Mouse (Mus musculus): ENCODE measurements around the gene Eif2b3. TPM values are rescaled to one million over a fixed set of nuclear protein-coding genes. Genes with fewer than 3 reads are reported as not detected.
A peak's percentile ranks its signal among the peaks of the same experiment; 100 is the strongest.

Gene Eif2b3
- polyA plus RNA-seq, 1 experiment from 2014 or later, result 46.2 TPM

DNA sequence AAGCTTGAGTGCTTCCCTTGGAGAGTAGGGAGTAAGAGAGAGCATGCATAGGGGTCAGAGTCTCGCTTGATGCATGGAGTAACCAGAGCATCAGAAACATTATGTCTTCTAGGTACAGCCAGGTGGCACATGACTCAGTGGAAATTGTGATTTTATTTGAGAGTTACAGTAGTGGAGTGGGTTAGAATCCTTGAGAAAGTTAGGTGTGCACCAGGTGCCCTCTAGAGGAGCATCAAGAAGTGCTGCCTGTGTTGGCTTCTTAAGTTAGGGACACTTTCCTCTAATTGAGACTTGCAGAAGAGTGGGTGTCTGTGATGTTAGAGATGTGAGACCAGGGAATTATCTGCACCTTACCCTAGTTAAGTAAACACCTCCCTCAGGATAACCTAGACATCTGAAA is 11.9 kb downstream of the Eif2b3 start:
- WGBS, result 89% methylated on average over 1 of the region's 1 CpGs

DNA sequence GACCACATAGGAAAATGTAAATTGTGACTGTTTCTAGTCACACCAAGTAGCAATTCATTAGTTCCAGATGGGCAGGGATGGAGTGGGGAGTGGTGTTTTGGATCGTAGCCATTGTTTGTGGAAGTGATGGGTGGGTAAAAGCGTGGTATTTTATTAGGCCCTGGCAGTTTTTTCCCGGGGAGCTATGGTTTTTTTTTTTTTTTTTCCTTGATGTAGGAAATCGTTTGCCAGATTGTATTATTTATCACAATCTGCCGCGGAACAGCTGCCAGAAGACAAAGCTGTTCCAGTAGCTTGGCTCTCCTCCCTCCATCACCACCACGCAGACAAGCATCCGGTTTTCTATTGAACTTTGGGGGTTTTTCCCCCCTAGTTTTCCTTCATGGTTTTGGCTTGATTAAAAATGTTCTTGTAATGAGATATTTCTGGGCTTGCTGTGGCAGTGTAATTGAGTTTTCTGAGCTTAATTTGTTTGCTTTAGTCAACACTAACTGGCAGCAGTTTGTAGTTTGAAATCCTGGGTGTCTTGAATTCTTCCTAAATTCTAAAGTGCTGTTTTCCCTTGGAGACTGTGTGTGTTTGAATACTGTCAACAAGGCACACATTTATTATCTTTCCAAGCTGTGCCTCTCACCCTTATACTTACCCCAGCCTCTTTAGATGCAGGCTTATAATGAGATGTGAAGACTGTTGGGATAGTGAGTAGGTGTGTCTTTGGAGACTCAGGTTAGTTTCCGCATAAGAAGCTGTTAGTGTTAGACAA is 20.9 kb downstream of the Eif2b3 start:
- Histone ChIP-seq H3K4me3 (no peak overlapping the region), H3K9me3 (no peaks in the 10 kb centered on the region), H3K9ac (no peak overlapping the region), H3K4me1 (peaks cover 21% of the 10 kb centered on the region), H3K4me2 (0 out of 2 replicates have a peak overlapping the region, but pooled peaks have one; percentile 5), H3K36me3 (replicated peaks) (no peaks in the 10 kb centered on the region), H3K27ac (peak overlapping the region; percentile 67), H3K27me3 (replicated peaks) (no peaks in the 10 kb centered on the region)
- 23% methylated on average over 9 of the region's 9 CpGs for WGBS
- ATAC-seq (replicated peaks), result no peak

More for the DNA sequence above, 11.9 kb downstream of the Eif2b3 start:
- ATAC-seq (replicated peaks), result no peak
- Histone ChIP-seq H3K4me1 (no peaks in the 10 kb centered on the region), H3K27ac (no peak overlapping the region), H3K9ac (no peak overlapping the region), H3K9me3 (no peaks in the 10 kb centered on the region), H3K4me3 (no peak overlapping the region), H3K36me3 (replicated peaks) (no peaks in the 10 kb centered on the region; the same call in 1 of the 2 replicates), H3K4me2 (no peak overlapping the region), H3K27me3 (replicated peaks) (no peaks in the 10 kb centered on the region)

DNA sequence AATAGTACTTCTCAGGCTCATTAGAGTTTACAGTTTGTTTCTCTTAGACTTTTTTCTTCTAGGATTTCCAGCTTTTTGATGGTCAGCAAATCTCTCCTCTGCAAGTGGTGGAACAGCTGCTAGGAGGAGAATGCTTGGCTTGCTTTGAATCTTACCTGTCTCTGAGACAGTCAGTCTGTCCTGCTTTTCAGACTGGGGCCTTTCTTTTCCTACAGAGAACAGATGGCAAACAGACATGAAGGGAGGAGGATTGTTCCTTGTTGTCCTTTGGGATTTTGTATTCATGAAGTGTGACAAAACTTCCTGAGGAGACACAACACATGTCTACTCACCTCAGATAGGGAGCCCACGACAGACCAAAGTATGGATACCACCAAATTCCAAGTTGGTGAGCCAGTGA is 21.6 kb downstream of the Eif2b3 start:
- H3K4me2 ChIP-seq, result no peak overlapping the region
- H3K27ac ChIP-seq, result 0 out of 2 replicates have a peak overlapping the region, but pooled peaks have one; percentile 67
- ATAC-seq (replicated peaks), result no peak
- peaks cover 21% of the 10 kb centered on the region for H3K4me1 ChIP-seq
- 61% methylated on average over 1 of the region's 1 CpGs for WGBS
- H3K4me3 ChIP-seq, result no peak overlapping the region
- no peak overlapping the region for H3K9ac ChIP-seq
- no peaks in the 10 kb centered on the region for H3K9me3 ChIP-seq
- no peaks in the 10 kb centered on the region for H3K36me3 ChIP-seq (replicated peaks)
- H3K27me3 ChIP-seq (replicated peaks), result no peaks in the 10 kb centered on the region

DNA sequence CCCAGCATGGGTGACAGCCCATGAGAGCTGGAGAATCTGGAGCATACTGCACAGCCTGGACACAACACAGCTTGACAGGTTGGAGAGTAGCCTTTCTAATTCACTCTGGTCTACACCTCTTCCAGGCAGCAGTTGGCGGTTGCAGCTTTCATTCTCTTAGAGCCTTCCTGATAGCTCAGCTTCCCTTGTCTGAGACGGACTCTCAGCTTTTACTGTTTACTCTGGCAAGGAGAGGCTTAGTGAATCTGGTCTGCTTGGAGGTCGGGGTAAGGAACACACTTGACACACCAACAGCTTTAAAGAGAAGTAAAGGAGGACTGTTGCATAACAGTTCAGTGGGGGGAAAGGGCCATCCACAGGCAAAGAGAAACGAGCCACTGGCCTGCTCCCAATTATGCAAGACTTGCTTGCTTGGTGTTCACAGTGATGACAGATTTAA is 22.1 kb downstream of the Eif2b3 start:
- Histone ChIP-seq H3K9ac (no peak overlapping the region), H3K4me2 (no peak overlapping the region), H3K36me3 (replicated peaks) (no peaks in the 10 kb centered on the region), H3K27ac (0 out of 2 replicates have a peak overlapping the region, but pooled peaks have one; percentile 6), H3K4me1 (peaks cover 21% of the 10 kb centered on the region), H3K4me3 (no peak overlapping the region), H3K27me3 (replicated peaks) (no peaks in the 10 kb centered on the region), H3K9me3 (no peaks in the 10 kb centered on the region)
- WGBS, result 59% methylated on average over 4 of the region's 4 CpGs
- ATAC-seq (replicated peaks), result no peak

DNA sequence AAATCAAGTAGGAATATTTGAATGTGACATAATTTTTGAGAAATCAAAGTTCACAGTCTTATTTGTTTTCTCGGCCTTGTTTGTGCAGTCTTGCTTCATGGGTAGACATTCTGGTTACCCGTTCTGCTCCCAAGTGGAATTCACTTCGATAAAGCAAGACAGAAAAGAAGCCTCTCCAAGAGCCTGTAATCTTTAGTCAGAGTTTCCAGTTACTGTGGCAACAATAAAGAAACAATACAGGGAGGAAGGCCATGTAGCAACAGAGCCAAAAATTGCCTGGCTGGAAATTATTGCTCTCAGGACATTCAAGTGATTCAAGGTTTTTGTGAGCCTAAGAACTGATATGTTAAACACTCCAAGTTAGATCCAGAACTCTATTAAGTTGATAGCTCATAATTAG is 29.6 kb downstream of the Eif2b3 start:
- Histone ChIP-seq H3K9me3 (no peaks in the 10 kb centered on the region), H3K4me3 (no peak overlapping the region), H3K4me2 (no peak overlapping the region), H3K9ac (no peak overlapping the region), H3K27ac (no peak overlapping the region), H3K4me1 (no peaks in the 10 kb centered on the region), H3K27me3 (replicated peaks) (no peaks in the 10 kb centered on the region), H3K36me3 (replicated peaks) (no peaks in the 10 kb centered on the region)
- 64% methylated on average over 3 of the region's 3 CpGs for WGBS
- no peak for ATAC-seq (replicated peaks)

DNA sequence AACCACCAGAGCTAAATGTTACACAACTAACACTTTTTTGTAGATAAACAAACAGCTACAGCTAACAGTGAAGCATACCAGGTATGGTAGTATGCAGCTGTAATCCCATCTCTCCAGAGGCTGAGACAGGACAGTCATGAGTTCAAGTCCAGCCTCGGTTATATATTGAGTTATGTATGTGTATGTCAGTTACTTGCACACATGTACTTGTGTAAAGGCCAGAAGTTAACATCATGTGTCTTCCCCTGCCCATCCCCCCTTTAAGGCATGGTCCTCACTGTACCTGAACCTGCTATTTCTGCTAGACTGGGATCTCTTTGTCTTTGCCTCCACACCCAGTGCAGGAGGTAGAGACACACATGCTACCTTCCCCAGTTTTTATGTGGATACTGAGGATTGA is 30.3 kb downstream of the Eif2b3 start:
- 92% methylated on average over 1 of the region's 1 CpGs for WGBS
- Histone ChIP-seq H3K9me3 (no peaks in the 10 kb centered on the region), H3K9ac (no peak overlapping the region), H3K4me1 (no peaks in the 10 kb centered on the region), H3K36me3 (replicated peaks) (no peaks in the 10 kb centered on the region), H3K4me2 (no peak overlapping the region), H3K27ac (no peak overlapping the region), H3K4me3 (no peak overlapping the region), H3K27me3 (replicated peaks) (no peaks in the 10 kb centered on the region)
- no peak for ATAC-seq (replicated peaks)

DNA sequence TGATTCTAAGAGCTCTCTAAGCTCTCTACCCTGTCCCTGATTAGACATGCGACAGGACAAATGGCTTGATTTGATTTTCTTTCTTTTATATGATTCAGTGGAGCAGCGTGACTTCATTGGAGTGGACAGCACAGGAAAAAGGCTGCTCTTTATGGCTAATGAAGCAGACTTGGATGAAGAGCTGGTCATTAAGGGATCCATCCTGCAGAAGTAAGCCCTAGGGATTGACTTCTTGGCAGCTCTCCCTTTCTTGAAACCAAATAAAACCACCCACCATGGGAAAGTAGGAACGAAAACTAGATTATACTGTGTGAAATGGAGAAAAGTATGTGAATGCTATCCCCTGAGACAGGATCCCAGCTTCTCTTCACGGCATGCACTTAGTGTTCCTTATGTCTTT is 33.4 kb downstream of the Eif2b3 start:
- Histone ChIP-seq H3K27ac (no peak overlapping the region), H3K27me3 (replicated peaks) (no peaks in the 10 kb centered on the region), H3K36me3 (replicated peaks) (no peaks in the 10 kb centered on the region), H3K9ac (no peak overlapping the region), H3K4me1 (no peaks in the 10 kb centered on the region), H3K9me3 (no peaks in the 10 kb centered on the region), H3K4me3 (no peak overlapping the region), H3K4me2 (no peak overlapping the region)
- ATAC-seq (replicated peaks), result no peak
- 73% methylated on average over 4 of the region's 4 CpGs for WGBS

DNA sequence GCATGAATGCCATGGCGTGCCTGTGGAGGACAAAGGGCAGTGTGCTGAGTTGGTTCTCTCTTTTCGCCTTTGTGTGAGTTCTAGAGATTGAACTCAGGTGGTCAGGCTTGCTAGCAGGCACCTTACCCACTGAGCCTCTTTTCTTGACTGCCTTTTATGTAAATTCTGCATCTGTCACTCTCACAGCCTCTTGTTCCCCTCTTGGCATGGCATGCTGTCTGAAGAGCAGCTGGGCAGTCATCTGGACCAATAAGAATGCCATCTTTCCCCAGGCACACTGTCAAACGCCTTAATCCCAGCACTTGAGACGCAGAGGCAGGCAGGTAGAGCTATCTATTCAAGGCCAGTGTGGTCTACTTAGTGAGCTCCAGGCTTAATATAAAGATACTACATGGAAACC is 34.8 kb downstream of the Eif2b3 start:
- ATAC-seq (replicated peaks), result no peak
- no peak overlapping the region for H3K4me3 ChIP-seq
- no peaks in the 10 kb centered on the region for H3K9me3 ChIP-seq
- H3K27ac ChIP-seq, result 0 out of 2 replicates have a peak overlapping the region, but pooled peaks have one; percentile 6
- H3K36me3 ChIP-seq (replicated peaks), result no peaks in the 10 kb centered on the region
- no peak overlapping the region for H3K4me2 ChIP-seq
- 0 out of 2 replicates have a peak, but pooled peaks cover 2% of the 10 kb centered on the region for H3K27me3 ChIP-seq (replicated peaks)
- H3K4me1 ChIP-seq, result no peaks in the 10 kb centered on the region
- H3K9ac ChIP-seq, result no peak overlapping the region
- WGBS, result 57% methylated on average over 4 of the region's 4 CpGs

DNA sequence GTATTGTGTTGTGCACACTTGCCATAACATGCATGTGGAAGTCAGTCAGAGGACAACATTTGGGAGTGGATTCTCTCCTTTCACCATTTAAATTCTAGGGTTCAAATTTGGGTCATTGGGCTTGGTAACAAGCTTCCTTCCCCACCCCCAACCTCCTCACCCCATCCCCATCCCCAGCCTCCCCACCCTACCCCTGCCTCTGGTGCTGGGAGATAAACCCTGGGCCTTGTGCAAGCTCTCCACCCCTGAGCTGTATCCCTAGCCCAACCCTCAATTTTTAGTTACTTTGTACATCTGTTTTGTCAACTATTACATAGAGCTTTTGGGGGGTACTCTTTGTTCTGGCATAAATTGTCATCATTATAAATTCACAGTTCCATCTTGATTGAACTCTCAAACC is 36.9 kb downstream of the Eif2b3 start:
- Histone ChIP-seq H3K4me3 (no peak overlapping the region), H3K36me3 (replicated peaks) (no peaks in the 10 kb centered on the region), H3K4me1 (no peaks in the 10 kb centered on the region), H3K9ac (no peak overlapping the region), H3K4me2 (no peak overlapping the region), H3K27ac (no peak overlapping the region), H3K27me3 (replicated peaks) (peaks cover 13% of the 10 kb centered on the region; the same call in 1 of the 2 replicates), H3K9me3 (no peaks in the 10 kb centered on the region)
- no peak for ATAC-seq (replicated peaks)

DNA sequence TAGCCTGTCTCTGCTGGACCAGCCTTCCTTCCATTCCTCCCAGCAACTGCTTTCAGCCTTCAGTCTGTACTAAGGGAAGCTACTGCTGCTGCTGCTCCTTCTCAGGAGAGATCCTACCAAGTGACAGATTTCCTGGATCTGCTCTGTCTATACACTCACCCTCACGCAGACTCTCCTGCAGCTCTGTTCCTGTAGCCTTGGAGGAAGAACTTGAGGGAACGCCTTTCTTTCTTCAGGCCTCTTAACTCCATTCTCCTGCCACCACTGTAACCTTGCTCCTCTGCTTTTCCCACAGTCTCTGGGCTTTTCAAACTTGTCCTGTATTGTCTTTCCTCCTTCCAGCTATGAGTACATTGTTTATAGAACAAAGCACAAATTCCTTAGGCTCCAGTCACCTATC is 37.3 kb downstream of the Eif2b3 start:
- 87% methylated on average over 2 of the region's 2 CpGs for WGBS
- ATAC-seq (replicated peaks), result no peak
- H3K9ac ChIP-seq, result no peak overlapping the region

DNA sequence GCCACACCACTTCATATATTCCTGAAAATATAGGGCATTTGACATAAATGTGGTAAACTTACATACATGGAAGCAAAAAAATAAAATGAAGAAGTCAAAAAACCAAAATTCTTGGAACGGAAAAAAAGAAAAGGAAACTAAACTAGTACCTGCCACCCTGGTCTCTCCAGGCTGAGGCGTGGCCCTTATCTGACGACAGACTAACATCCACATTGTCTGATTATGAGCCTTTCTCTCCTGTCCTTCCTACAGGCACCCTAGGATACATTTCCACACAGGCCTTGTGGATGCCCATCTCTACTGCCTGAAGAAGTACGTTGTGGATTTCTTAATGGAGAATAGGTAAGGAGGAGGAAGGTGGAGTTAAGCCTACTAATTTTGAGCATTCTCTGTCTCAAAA is 39.3 kb downstream of the Eif2b3 start:
- 90% methylated on average over 4 of the region's 4 CpGs for WGBS
- Histone ChIP-seq H3K4me3 (no peak overlapping the region), H3K9me3 (no peaks in the 10 kb centered on the region), H3K4me2 (no peak overlapping the region), H3K27me3 (replicated peaks) (peaks cover 18% of the 10 kb centered on the region; the same call in 1 of the 2 replicates), H3K36me3 (replicated peaks) (no peaks in the 10 kb centered on the region), H3K9ac (no peak overlapping the region), H3K27ac (no peak overlapping the region), H3K4me1 (no peaks in the 10 kb centered on the region)
- ATAC-seq (replicated peaks), result no peak

More for the DNA sequence above, 37.3 kb downstream of the Eif2b3 start:
- Histone ChIP-seq H3K27me3 (replicated peaks) (peaks cover 15% of the 10 kb centered on the region; the same call in 1 of the 2 replicates), H3K27ac (no peak overlapping the region), H3K36me3 (replicated peaks) (no peaks in the 10 kb centered on the region), H3K9me3 (no peaks in the 10 kb centered on the region), H3K4me2 (no peak overlapping the region), H3K4me3 (no peak overlapping the region), H3K4me1 (no peaks in the 10 kb centered on the region)

DNA sequence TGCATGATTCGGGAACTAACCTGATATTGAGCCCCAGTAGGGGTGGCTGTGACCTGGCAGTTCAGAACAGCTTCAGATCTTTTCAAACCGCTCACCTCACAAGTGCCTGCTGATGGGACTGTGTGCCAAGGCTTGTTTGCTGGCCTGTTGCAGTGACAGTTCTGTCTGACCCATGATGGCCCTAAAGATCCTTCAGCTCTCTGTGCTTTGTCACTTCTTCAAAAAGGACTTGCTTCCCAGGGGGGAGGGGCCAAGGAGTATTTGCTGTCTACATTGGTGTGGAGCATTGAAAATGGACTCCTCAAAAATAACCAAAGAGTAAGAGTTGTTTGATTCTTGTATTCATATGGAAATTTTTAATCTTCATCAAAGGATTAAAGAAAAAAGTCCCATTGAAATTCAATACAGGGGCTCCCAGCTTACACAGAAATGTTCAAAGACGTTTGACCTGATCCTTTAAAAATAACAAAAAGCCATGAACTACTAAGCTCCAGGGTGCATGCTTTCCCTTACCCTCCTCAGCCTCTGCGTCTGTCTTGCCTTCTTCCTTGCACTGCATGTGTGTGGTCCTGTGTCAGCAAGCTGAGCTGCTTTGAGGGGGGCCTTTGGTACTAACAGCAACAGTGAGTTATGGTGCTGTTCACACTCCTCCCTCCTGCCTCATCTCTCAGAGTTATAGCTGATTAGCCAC is 43.6 kb downstream of the Eif2b3 start:
- peaks cover 51% of the 10 kb centered on the region for H3K27me3 ChIP-seq (replicated peaks)
- H3K4me3 ChIP-seq, result no peak overlapping the region
- no peak overlapping the region for H3K9ac ChIP-seq
- H3K27ac ChIP-seq, result no peak overlapping the region
- peaks cover 15% of the 10 kb centered on the region for H3K36me3 ChIP-seq (replicated peaks)
- 0 out of 2 replicates have a peak, but pooled peaks have one; percentile 24 for ATAC-seq (replicated peaks)
- 15% methylated on average over 4 of the region's 4 CpGs for WGBS
- no peak overlapping the region for H3K4me2 ChIP-seq
- H3K9me3 ChIP-seq, result no peaks in the 10 kb centered on the region
- no peaks in the 10 kb centered on the region for H3K4me1 ChIP-seq
